Mouse (Mus musculus): Measurements from ENCODE around the gene Chid1. TPM values are rescaled to one million over a fixed set of nuclear protein-coding genes. Genes with fewer than 3 reads are reported as not detected.

Chid1 gene
- polyA plus RNA-seq, 1 experiment = 14.6 TPM

- no peak for TF ChIP-seq GATA1 (IDR thresholded peaks at IDR 0.05; ENCODE audit: low read length)
These were observed 45.9 kb downstream of the Chid1 start for GRCm38 (mm10) chr7:141493729-141494128.

- no peak for TF ChIP-seq GATA1 (IDR thresholded peaks at IDR 0.05; ENCODE audit: low read length)
These were observed 46.9 kb downstream of the Chid1 start for GRCm38 (mm10) chr7:141492738-141493137.

DNA sequence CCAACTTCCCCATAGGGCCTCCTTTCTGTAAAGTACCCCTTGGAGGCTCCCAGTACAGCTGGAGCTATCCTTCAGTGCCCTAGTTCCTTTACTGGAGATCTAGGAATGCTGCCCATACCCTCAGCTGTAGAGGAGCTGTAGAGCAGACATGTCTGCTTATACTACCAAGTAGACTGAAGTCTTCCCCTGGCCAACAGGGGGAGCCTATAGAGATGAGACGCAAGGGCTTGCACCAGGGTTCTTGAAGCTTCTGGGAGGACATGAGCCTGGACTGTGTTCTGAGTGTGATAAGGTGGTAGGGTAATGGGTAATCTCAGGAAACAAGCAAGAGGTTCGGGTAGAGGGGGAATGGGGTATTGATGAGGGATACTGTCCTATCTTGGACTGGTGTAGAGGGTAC is 48.5 kb downstream of the Chid1 start:
- no peak for TF ChIP-seq GATA1 (IDR thresholded peaks at IDR 0.05; ENCODE audit: low read length)

DNA sequence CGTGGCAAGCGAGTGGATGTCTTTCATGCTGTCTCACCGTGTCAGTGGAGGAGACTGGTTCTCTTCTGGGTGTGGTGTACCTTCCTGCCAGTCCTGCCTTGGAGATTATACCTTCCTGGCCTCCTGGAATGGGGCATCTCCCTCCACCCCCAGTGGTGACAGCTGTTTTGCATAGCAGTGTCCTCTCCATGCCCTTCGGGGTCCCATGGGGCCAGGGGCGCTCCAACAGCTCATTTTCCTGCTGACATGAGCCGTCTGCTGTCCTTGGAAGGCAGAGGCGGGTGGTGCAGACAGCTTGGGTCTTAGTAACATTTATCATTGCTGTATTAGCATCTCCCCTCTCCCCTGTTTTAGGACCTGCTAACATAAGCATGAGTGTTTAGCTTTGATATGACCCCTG is 52.5 kb downstream of the Chid1 start:
- TF ChIP-seq GATA1 (IDR thresholded peaks at IDR 0.05; ENCODE audit: low read length) = no peak

- no peak for TF ChIP-seq GATA1 (IDR thresholded peaks at IDR 0.05; ENCODE audit: low read length)
These were observed 53.4 kb downstream of the Chid1 start for GRCm38 (mm10) chr7:141486239-141486638.

DNA sequence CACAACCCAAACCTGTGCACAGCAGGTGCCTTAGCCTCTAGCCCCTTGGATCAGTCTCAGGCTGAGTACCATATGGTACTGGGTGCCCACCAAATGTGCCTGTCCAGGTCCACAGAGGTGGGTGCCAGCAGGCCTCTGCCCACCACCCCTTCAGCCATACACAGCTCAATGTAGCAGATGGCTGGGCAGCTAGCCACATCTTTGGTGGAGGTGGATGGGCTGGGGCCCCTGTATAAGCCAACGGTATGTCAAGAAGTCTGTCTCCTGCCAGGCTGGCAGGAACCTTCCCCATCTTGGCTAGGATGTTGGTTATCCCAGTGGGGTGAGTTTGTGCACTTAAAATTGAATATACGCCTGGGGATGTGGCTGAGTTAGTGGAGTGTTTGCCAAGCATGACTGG is 54.1 kb downstream of the Chid1 start:
- no peak for TF ChIP-seq GATA1 (IDR thresholded peaks at IDR 0.05; ENCODE audit: low read length)

GRCm38 (mm10) chr7:141485186-141485585 is 54.5 kb downstream of the Chid1 start:
- TF ChIP-seq GATA1 (IDR thresholded peaks at IDR 0.05; ENCODE audit: low read length) = no peak

- no peak for TF ChIP-seq GATA1 (IDR thresholded peaks at IDR 0.05; ENCODE audit: low read length)
These were observed 55.2 kb downstream of the Chid1 start for GRCm38 (mm10) chr7:141484186-141485120.

GRCm38 (mm10) chr7:141483114-141483653 is 56.5 kb downstream of the Chid1 start:
- TF ChIP-seq GATA1 (IDR thresholded peaks at IDR 0.05; ENCODE audit: low read length) = no peak

GRCm38 (mm10) chr7:141482531-141483024 is 57.1 kb downstream of the Chid1 start:
- TF ChIP-seq GATA1 (IDR thresholded peaks at IDR 0.05; ENCODE audit: low read length) = no peak

- TF ChIP-seq GATA1 (IDR thresholded peaks at IDR 0.05; ENCODE audit: low read length) = no peak
These were observed 57.9 kb downstream of the Chid1 start for GRCm38 (mm10) chr7:141481498-141482401.

GRCm38 (mm10) chr7:141480842-141481497 is 58.7 kb downstream of the Chid1 start:
- no peak for TF ChIP-seq GATA1 (IDR thresholded peaks at IDR 0.05; ENCODE audit: low read length)

- TF ChIP-seq GATA1 (IDR thresholded peaks at IDR 0.05; ENCODE audit: low read length) = no peak
These were observed 61.3 kb downstream of the Chid1 start for GRCm38 (mm10) chr7:141478270-141478748.

GRCm38 (mm10) chr7:141477578-141478269 is 61.9 kb downstream of the Chid1 start:
- no peak for TF ChIP-seq GATA1 (IDR thresholded peaks at IDR 0.05; ENCODE audit: low read length)
